Mouse (Mus musculus) cortical plate, adult 2 months (tissue): ENCODE measurements around the gene Ddx42.

Source experiments
- CTCF ChIP-seq: fragments of 200-500 bp; IDR thresholded peaks from 2 replicates; pipeline ENCODE4 v1.5.1; 2011; ENCODE audit warnings: mild to moderate bottlenecking, control low read depth, low read length; ENCODE audit not compliant: insufficient read depth; ENCODE audit errors: extremely low read depth
- POLR2A ChIP-seq: fragments of 200-500 bp; IDR thresholded peaks from 2 replicates; pipeline ENCODE4 v1.6.1; 2011; ENCODE audit warnings: mild to moderate bottlenecking, low read length, control low read depth; ENCODE audit not compliant: insufficient read depth; ENCODE audit errors: extremely low read depth

DNA sequence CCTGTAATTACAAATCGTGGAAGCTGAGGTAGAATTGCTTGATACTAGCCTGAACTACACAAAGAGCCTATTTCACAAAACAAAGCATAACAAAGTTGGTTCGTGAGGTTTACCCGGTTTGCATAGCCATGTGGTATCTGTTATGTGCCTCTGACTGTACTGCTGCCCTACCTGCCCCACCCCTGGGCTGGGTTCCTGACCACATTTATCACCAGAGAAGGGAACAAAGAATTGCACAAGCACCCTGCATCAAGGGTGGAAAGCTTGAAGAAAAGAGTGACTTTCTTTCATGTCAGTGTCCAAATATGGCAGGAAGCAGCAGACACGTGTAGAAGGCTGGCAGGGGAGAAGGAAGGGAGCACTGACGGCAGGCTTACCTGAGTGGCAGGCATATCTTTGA lies 49.3 kb upstream of the Ddx42 start:
- TF ChIP-seq CTCF (no peak), POLR2A (no peak)
